Mouse (Mus musculus) right cerebral cortex, postnatal 4 days (tissue): ENCODE results near the gene Kdm3a.

Experiments
- DNase-seq: peaks from one replicate; pipeline ENCODE4 v3.0.0-alpha.2; 2022

The Kdm3a gene

GRCm38 (mm10) chr6:71569025-71569424 lies 63.8 kb downstream of the Kdm3a start:
- DNase-seq, result no peak

GRCm38 (mm10) chr6:71568616-71569015 lies 64.2 kb downstream of the Kdm3a start:
- no peak for DNase-seq

GRCm38 (mm10) chr6:71556826-71557225 lies 76.0 kb downstream of the Kdm3a start:
- DNase-seq, result no peak

- no peak for DNase-seq
These were observed 77.3 kb downstream of the Kdm3a start for GRCm38 (mm10) chr6:71555507-71555951.

- peak; percentile 96 for DNase-seq
These were observed 88.9 kb downstream of the Kdm3a start, which contains the start of gene Chmp3 for GRCm38 (mm10) chr6:71543686-71544499. Gene Chmp3 (plus strand): TSS chr6:71543797.
